In genomic region chr13:41660052-41660793, GRCm38 (mm10) we compare ENCODE assay signal across 13 mouse cellular contexts. TPM values are rescaled to one million over a fixed set of nuclear protein-coding genes. Genes with fewer than 3 reads are reported as not detected.
DNase-seq lines count a peak whose midpoint lies in the region; ATAC-seq lines count a peak whose summit lies in the region.
"Had no signal": no experiment of that assay in that cellular context is flagged by ENCODE, and none has a peak within 500 bp of the region (broad histone marks: within the 10 kb centered on the region; RNA-seq: fewer than 3 reads in every experiment).

No protein-coding gene starts in this region.

- H3K4me2 ChIP-seq in kidney, embryonic 15.5 days, result no peak overlapping the region
- H3K4me2 ChIP-seq: hindbrain, embryonic 13.5 days had no signal

- no peak overlapping the region for H3K4me3 ChIP-seq in heart, embryonic 10.5 days
- no peak overlapping the region for H3K4me3 ChIP-seq in kidney, embryonic 15.5 days (replicated peaks)
- H3K4me3 ChIP-seq: hindbrain, embryonic 13.5 days had no signal

- no peaks in the 10 kb centered on the region for H3K27me3 ChIP-seq in heart, embryonic 10.5 days (ENCODE audit: insufficient read depth, poor library complexity, severe bottlenecking)
- H3K27me3 ChIP-seq in kidney, embryonic 15.5 days, result no peaks in the 10 kb centered on the region
- H3K27me3 ChIP-seq: CH12.LX; hindbrain, embryonic 13.5 days; Patski had no signal

- no peaks in the 10 kb centered on the region for H3K9me3 ChIP-seq in heart, embryonic 10.5 days
- H3K9me3 ChIP-seq in kidney, embryonic 15.5 days (replicated peaks), result no peaks in the 10 kb centered on the region
- H3K9me3 ChIP-seq: hindbrain, embryonic 13.5 days had no signal

- H3K9ac ChIP-seq in kidney, embryonic 15.5 days, result no peak overlapping the region
- H3K9ac ChIP-seq: forebrain, postnatal 0 days; hindbrain, embryonic 13.5 days; liver, postnatal 0 days had no signal

- H3K4me1 ChIP-seq in heart, embryonic 10.5 days, result peaks cover 54% of the 10 kb centered on the region
- H3K4me1 ChIP-seq in kidney, embryonic 15.5 days, result peaks cover 36% of the 10 kb centered on the region

- no peak for DNase-seq in heart, embryonic 10.5 days (ENCODE audit: low spot score)
- DNase-seq in heart, postnatal 4 days, result no peak
- DNase-seq in retina, postnatal 1 day, result peak; percentile 42
- DNase-seq in retina, embryonic 14.5 days (ENCODE audit: low spot score), result no peak
- DNase-seq in adrenal gland, postnatal 10 days, result no peak
- no peak for DNase-seq in urinary bladder, postnatal 10 days (ENCODE audit: low spot score)
- DNase-seq: forebrain, postnatal 0 days; left cerebral cortex, postnatal 4 days; liver, postnatal 0 days had no signal

- H3K36me3 ChIP-seq in heart, embryonic 10.5 days, result no peaks in the 10 kb centered on the region
- no peaks in the 10 kb centered on the region for H3K36me3 ChIP-seq in kidney, embryonic 15.5 days
- H3K36me3 ChIP-seq: hindbrain, embryonic 13.5 days had no signal

- ATAC-seq in kidney, embryonic 15.5 days (replicated peaks; ENCODE audit: low FRiP score), result 0 out of 2 replicates have a peak, but pooled peaks have one; percentile 40
- ATAC-seq: forebrain, postnatal 0 days; liver, postnatal 0 days; Patski had no signal

- WGBS in heart, embryonic 10.5 days, result 66% methylated on average over 11 of the region's 11 CpGs
- 41% methylated on average over 11 of the region's 11 CpGs for WGBS in kidney, embryonic 15.5 days

- H3K27ac ChIP-seq in heart, embryonic 10.5 days, result peak overlapping the region; percentile 83; the same call in 1 of the 2 replicates
- H3K27ac ChIP-seq in kidney, embryonic 15.5 days, result peak overlapping the region; percentile 19
- H3K27ac ChIP-seq: hindbrain, embryonic 13.5 days had no signal

RNA-seq across cellular contexts. Expression of gene Tmem170b, which starts 54.5 kb away (rescaled TPM):
- 11.5 and 15.5 TPM in 2 replicates for polyA plus RNA-seq in heart, embryonic 10.5 days (2016; fragmentation: Nextera tagmentation; extraction: Ambion mirVana)
- 10 to 100 TPM; 25.4 to 26.2 TPM for total RNA-seq in heart, postnatal 4 days (2021)
- polyA plus RNA-seq in kidney, embryonic 15.5 days (2015; fragmentation: Nextera tagmentation; extraction: Ambion mirVana), result 9.5 and 10.2 TPM in 2 replicates
- total RNA-seq in adrenal gland, postnatal 10 days (2021), result 10 to 100 TPM; 23.6 TPM
